Mouse (Mus musculus) liver, postnatal 0 days (tissue): Measurements from ENCODE around the gene Gm21974.

Source experiments
- CTCF ChIP-seq: sonication (generic); IDR thresholded peaks from 2 replicates; pipeline ENCODE4 v1.5.1; 2016; ENCODE audit warnings: antibody characterized with exemption, low read depth
- EP300 ChIP-seq: IDR thresholded peaks from 2 replicates; pipeline ENCODE4 v1.6.1; 2016; ENCODE audit warnings: antibody characterized with exemption, low read depth, mild to moderate bottlenecking

- TF ChIP-seq CTCF (no peak), EP300 (no peak)
Observed at GRCm38 (mm10) chr7:127885951-127886350, 9.3 kb downstream of the Gm21974 start.
